In genomic region chr11:114005879-114006278, GRCm38 (mm10) we compare ENCODE assay signal across 19 mouse cellular contexts.
DNase-seq lines count a peak whose midpoint lies in the region; ATAC-seq and TF ChIP-seq lines count a peak whose summit lies in the region.
"Had no signal": no experiment of that assay in that cellular context is flagged by ENCODE, and none has a peak within 500 bp of the region (broad histone marks: within the 10 kb centered on the region; RNA-seq: fewer than 3 reads in every experiment).

No protein-coding gene starts in this region.

- H3K4me3 ChIP-seq in forebrain, embryonic 14.5 days (ENCODE audit: low read depth, low read length), result no peak overlapping the region
- H3K4me3 ChIP-seq in hindbrain, embryonic 15.5 days, result no peak overlapping the region
- H3K4me3 ChIP-seq in midbrain, embryonic 14.5 days (replicated peaks; ENCODE audit: low read depth, low read length), result no peak overlapping the region
- H3K4me3 ChIP-seq: heart, embryonic 15.5 days; kidney, embryonic 15.5 days; limb, embryonic 15.5 days; liver, embryonic 15.5 days; neural tube, embryonic 12.5 days; stomach, embryonic 15.5 days had no signal

- no peak overlapping the region for H3K9ac ChIP-seq in forebrain, embryonic 14.5 days (ENCODE audit: low read length)
- no peak overlapping the region for H3K9ac ChIP-seq in hindbrain, embryonic 15.5 days
- H3K9ac ChIP-seq in midbrain, embryonic 14.5 days (replicated peaks; ENCODE audit: low read length), result no peak overlapping the region
- H3K9ac ChIP-seq: heart, embryonic 15.5 days; kidney, embryonic 15.5 days; limb, embryonic 15.5 days; liver, embryonic 15.5 days; neural tube, embryonic 12.5 days; stomach, embryonic 15.5 days had no signal

- no peaks in the 10 kb centered on the region for H3K4me1 ChIP-seq in forebrain, embryonic 14.5 days (ENCODE audit: control insufficient read depth, insufficient read depth, low read length)
- peaks cover 19% of the 10 kb centered on the region for H3K4me1 ChIP-seq in hindbrain, embryonic 15.5 days (replicated peaks)
- peaks cover 27% of the 10 kb centered on the region for H3K4me1 ChIP-seq in midbrain, embryonic 14.5 days (ENCODE audit: control insufficient read depth, insufficient read depth, low read length)
- H3K4me1 ChIP-seq: kidney, embryonic 15.5 days; liver, embryonic 15.5 days had no signal

- WGBS in forebrain, embryonic 14.5 days, result 14% methylated on average over 12 of the region's 12 CpGs
- WGBS in hindbrain, embryonic 15.5 days, result 19% methylated on average over 12 of the region's 12 CpGs
- 3% methylated on average over 12 of the region's 12 CpGs for WGBS in midbrain, embryonic 14.5 days

- H3K27ac ChIP-seq in forebrain, embryonic 14.5 days (ENCODE audit: low read depth, low read length), result no peak overlapping the region; the same call in 1 of the 2 replicates
- no peak overlapping the region for H3K27ac ChIP-seq in hindbrain, embryonic 15.5 days (replicated peaks)
- H3K27ac ChIP-seq in midbrain, embryonic 14.5 days (replicated peaks; ENCODE audit: low read depth, low read length), result peak overlapping the region; percentile 67
- H3K27ac ChIP-seq: heart, embryonic 15.5 days; kidney, embryonic 15.5 days; limb, embryonic 15.5 days; liver, embryonic 15.5 days; neural tube, embryonic 12.5 days; stomach, embryonic 15.5 days had no signal

- no peak for ATAC-seq in forebrain, embryonic 14.5 days
- peak; percentile 57; the same call in 1 of the 2 replicates for ATAC-seq in hindbrain, embryonic 15.5 days (ENCODE audit: low FRiP score, low read depth)
- ATAC-seq in midbrain, embryonic 14.5 days (ENCODE audit: low FRiP score, low TSS enrichment), result peak; percentile 53; the same call in 1 of the 2 replicates
- ATAC-seq: intestine, embryonic 16.5 days had no signal

- TF ChIP-seq CTCF in brain, embryonic 14.5 days (IDR thresholded peaks at IDR 0.05; ENCODE audit: borderline replicate concordance, extremely low read depth, insufficient read depth, insufficient read length), result no peak

- no peaks in the 10 kb centered on the region for H3K36me3 ChIP-seq in forebrain, embryonic 14.5 days (ENCODE audit: control insufficient read depth, insufficient read depth, low read length)
- H3K36me3 ChIP-seq in hindbrain, embryonic 15.5 days, result no peaks in the 10 kb centered on the region
- no peaks in the 10 kb centered on the region for H3K36me3 ChIP-seq in midbrain, embryonic 14.5 days (ENCODE audit: control insufficient read depth, insufficient read depth, low read length)
- H3K36me3 ChIP-seq: heart, embryonic 15.5 days; kidney, embryonic 15.5 days; limb, embryonic 15.5 days; liver, embryonic 15.5 days; neural tube, embryonic 12.5 days; stomach, embryonic 15.5 days had no signal

- peak; percentile 80 for DNase-seq in brain, embryonic 14.5 days (ENCODE audit: low read depth)
- DNase-seq in forebrain, embryonic 14.5 days (ENCODE audit: low spot score), result peak; percentile 56
- peak; percentile 74 for DNase-seq in midbrain, embryonic 14.5 days
- DNase-seq in adrenal gland, adult 8-10 months, result no peak
- DNase-seq in urinary bladder, adult 18-20 months (ENCODE audit: low spot score in 2 of 2), result no peak
- no peak for DNase-seq in testis, postnatal 14 days (ENCODE audit: low spot score)
- DNase-seq: cerebellum, adult 9-10 months; gastrocnemius, postnatal 25 days; heart, postnatal 4 days; kidney, postnatal 4 days; thymus, adult 2 months had no signal

- no peaks in the 10 kb centered on the region for H3K27me3 ChIP-seq in forebrain, embryonic 14.5 days (replicated peaks; ENCODE audit: control insufficient read depth, insufficient read depth, low read length)
- no peaks in the 10 kb centered on the region for H3K27me3 ChIP-seq in hindbrain, embryonic 15.5 days
- no peaks in the 10 kb centered on the region for H3K27me3 ChIP-seq in midbrain, embryonic 14.5 days (ENCODE audit: control insufficient read depth, insufficient read depth, low read length)
- H3K27me3 ChIP-seq: kidney, embryonic 15.5 days; limb, embryonic 15.5 days; liver, embryonic 15.5 days; neural tube, embryonic 12.5 days; stomach, embryonic 15.5 days had no signal

- no peak overlapping the region for H3K4me2 ChIP-seq in forebrain, embryonic 14.5 days (ENCODE audit: low read length)
- H3K4me2 ChIP-seq in hindbrain, embryonic 15.5 days, result no peak overlapping the region
- peak overlapping the region; percentile 15; the same call in 1 of the 2 replicates for H3K4me2 ChIP-seq in midbrain, embryonic 14.5 days (ENCODE audit: low read length)
- H3K4me2 ChIP-seq: heart, embryonic 15.5 days; kidney, embryonic 15.5 days; limb, embryonic 15.5 days; liver, embryonic 15.5 days; neural tube, embryonic 12.5 days; stomach, embryonic 15.5 days had no signal

- H3K9me3 ChIP-seq in forebrain, embryonic 14.5 days (replicated peaks; ENCODE audit: control insufficient read depth, low read length), result no peaks in the 10 kb centered on the region
- no peaks in the 10 kb centered on the region for H3K9me3 ChIP-seq in hindbrain, embryonic 15.5 days
- no peaks in the 10 kb centered on the region for H3K9me3 ChIP-seq in midbrain, embryonic 14.5 days (ENCODE audit: control insufficient read depth, low read length)
- H3K9me3 ChIP-seq: heart, embryonic 15.5 days; kidney, embryonic 15.5 days; limb, embryonic 15.5 days; liver, embryonic 15.5 days; neural tube, embryonic 12.5 days; stomach, embryonic 15.5 days had no signal

- no peak for TF ChIP-seq POLR2A in brain, embryonic 14.5 days (IDR thresholded peaks at IDR 0.05; ENCODE audit: borderline replicate concordance, extremely low read depth, insufficient read depth, insufficient read length, poor library complexity, severe bottlenecking)

Comparison
In these comparisons a context has a peak if more than half of its experiments do, and no peak if none do; other contexts are left out.
1. DNase-seq: peak in brain, embryonic 14.5 days (single experiment), forebrain, embryonic 14.5 days (single experiment) and midbrain, embryonic 14.5 days (single experiment); none in adrenal gland, adult 8-10 months (single experiment), urinary bladder, adult 18-20 months (0 of 2) and testis, postnatal 14 days (single experiment).